Mouse (Mus musculus) lung, postnatal 10 days (tissue): ENCODE measurements around the gene Agbl5.

Experiments used
- DNase-seq: peaks from one replicate; pipeline ENCODE4 v3.0.0; 2021

Gene Agbl5

GRCm38 (mm10) chr5:30887858-30888336 lies 597 bp upstream of the Agbl5 start:
- peak; percentile 93 for DNase-seq

GRCm38 (mm10) chr5:30889088-30889754 lies 727 bp downstream of the Agbl5 start:
- DNase-seq: no peak

GRCm38 (mm10) chr5:30890375-30890774 lies 1.9 kb downstream of the Agbl5 start:
- DNase-seq: no peak

GRCm38 (mm10) chr5:30901860-30902259 lies 13.4 kb downstream of the Agbl5 start:
- no peak for DNase-seq

- DNase-seq: peak; percentile 98
These were observed 19.0 kb downstream of the Agbl5 start, which contains the start of gene Ost4 for GRCm38 (mm10) chr5:30907413-30908059. Ost4 (minus strand) TSS chr5:30907788.

- DNase-seq: peak; percentile 60
These were observed 20.2 kb downstream of the Agbl5 start for GRCm38 (mm10) chr5:30908426-30909299.

- no peak for DNase-seq
These were observed 20.8 kb downstream of the Agbl5 start for GRCm38 (mm10) chr5:30909300-30909659.

GRCm38 (mm10) chr5:30909863-30910262 lies 21.4 kb downstream of the Agbl5 start:
- DNase-seq: no peak

- no peak for DNase-seq
These were observed 22.0 kb downstream of the Agbl5 start for GRCm38 (mm10) chr5:30910481-30910880.

GRCm38 (mm10) chr5:30912156-30912555 lies 23.7 kb downstream of the Agbl5 start:
- peak; percentile 66 for DNase-seq

- DNase-seq: peak; percentile 91
These were observed 24.8 kb downstream of the Agbl5 start, which contains the start of gene Emilin1 for GRCm38 (mm10) chr5:30913060-30913841. Emilin1 (plus strand) TSS chr5:30913402.

- no peak for DNase-seq
These were observed 25.7 kb downstream of the Agbl5 start for GRCm38 (mm10) chr5:30914101-30914635.

GRCm38 (mm10) chr5:30914849-30915248 lies 26.4 kb downstream of the Agbl5 start:
- DNase-seq: no peak

GRCm38 (mm10) chr5:30915456-30915855 lies 27.0 kb downstream of the Agbl5 start:
- DNase-seq: no peak

GRCm38 (mm10) chr5:30915974-30916433 lies 27.5 kb downstream of the Agbl5 start:
- peak; percentile 96 for DNase-seq

GRCm38 (mm10) chr5:30916841-30917240 lies 28.3 kb downstream of the Agbl5 start:
- DNase-seq: no peak

GRCm38 (mm10) chr5:30917348-30917747 lies 28.9 kb downstream of the Agbl5 start:
- DNase-seq: no peak

- DNase-seq: no peak
These were observed 29.6 kb downstream of the Agbl5 start for GRCm38 (mm10) chr5:30917891-30918670.

GRCm38 (mm10) chr5:30918691-30919090 lies 30.2 kb downstream of the Agbl5 start:
- no peak for DNase-seq

GRCm38 (mm10) chr5:30919831-30920614 lies 31.5 kb downstream of the Agbl5 start:
- no peak for DNase-seq
